Mouse (Mus musculus) neutrophil, adult 5-6 weeks (primary cell): Measurements from ENCODE around the gene Cenpm. TPM values are rescaled to one million over a fixed set of nuclear protein-coding genes. Genes with fewer than 3 reads are reported as not detected.

Source experiments
- ATAC-seq: fragments of 151-379, 151-347 bp; 2 replicates; pipeline ENCODE4 v1.8.0; 2017; ENCODE audit warnings: mild to moderate bottlenecking, moderate TSS enrichment; ENCODE audit not compliant: insufficient number of reproducible peaks, poor library complexity, low FRiP score, severe bottlenecking; ENCODE audit errors: extremely low read depth
- total RNA-seq: library from RNA; stranded (forward); fragments of 200-1000 nt; gene quantifications from 2 replicates; pipeline ENCODE4 v1.2.3, GENCODE M21; 2017

Cenpm gene
- total RNA-seq, 1 experiment from 2014 or later: not detected

DNA sequence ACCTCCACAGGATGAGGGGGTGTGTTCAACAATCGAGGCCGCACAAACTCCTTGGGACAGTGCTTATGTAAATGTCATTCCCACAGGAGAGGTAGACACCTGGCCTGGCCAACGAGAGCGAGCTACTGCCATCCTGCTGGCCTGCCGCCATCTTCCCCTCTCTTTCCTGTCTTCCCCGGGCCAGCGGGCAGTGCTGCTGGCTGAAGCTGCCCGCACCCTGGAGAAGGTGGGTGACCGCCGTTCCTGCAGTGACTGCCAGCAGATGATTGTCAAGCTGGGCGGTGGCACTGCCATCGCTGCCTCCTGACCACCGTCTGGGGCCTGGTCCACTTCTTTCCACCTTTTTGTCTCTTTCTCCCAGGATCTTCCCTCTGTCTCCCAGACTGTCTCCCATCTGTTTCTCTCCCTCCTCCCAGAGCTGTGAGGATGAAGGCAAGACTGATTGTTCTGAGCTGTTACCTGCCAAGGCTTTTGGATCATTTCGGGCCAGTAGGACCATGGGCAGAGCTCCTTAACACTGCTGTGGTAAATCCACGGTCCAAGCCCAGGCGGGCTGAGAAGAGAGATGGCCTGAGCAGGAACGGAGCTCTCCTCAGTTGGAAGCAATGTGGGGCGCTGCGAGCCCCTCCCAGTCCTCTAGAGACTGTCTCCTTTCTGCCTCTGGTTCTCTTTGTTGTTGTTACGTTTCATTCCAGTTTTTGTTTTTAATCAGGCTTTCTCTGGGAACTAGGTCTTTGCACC is 40.8 kb downstream of the Cenpm start:
- ATAC-seq: no peak

DNA sequence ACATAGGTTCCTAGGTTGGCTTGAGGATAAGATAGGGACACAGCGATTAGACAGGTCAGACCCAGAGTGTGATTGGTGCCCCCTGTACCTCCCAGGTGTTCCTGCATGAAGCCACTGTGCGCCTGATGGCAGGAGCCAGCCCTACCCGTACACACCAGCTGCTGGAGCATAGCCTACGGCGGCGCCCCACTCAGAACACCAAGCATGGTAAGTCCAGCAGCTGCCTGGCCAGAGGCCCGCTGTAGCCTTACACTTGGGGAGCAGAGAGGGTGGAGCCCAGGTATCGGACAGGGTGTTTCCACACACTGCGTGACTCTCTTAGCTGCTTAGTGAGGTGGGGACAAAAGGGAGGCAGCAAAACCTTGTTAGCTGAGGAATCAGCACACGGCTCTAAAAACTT is 41.5 kb downstream of the Cenpm start:
- ATAC-seq: no peak

DNA sequence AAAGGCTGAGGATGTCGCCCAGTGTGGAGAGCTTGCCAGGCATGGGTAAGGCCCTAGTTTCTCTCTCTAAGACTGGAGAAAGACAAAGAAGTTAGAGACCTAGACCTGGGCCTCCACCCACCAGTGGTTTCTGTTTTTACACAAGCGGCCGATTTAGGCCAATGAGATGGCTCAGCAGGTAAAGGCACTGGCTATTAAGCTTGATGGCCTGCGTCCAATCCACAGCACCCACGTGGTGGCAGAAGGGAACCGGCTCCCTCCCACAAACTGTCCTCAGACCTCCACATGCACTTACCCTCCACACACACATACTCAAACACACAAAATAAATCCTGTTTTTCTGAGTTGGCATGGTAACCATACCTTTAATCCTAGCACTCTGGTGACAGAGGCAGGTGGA is 42.5 kb downstream of the Cenpm start:
- ATAC-seq: no peak

DNA sequence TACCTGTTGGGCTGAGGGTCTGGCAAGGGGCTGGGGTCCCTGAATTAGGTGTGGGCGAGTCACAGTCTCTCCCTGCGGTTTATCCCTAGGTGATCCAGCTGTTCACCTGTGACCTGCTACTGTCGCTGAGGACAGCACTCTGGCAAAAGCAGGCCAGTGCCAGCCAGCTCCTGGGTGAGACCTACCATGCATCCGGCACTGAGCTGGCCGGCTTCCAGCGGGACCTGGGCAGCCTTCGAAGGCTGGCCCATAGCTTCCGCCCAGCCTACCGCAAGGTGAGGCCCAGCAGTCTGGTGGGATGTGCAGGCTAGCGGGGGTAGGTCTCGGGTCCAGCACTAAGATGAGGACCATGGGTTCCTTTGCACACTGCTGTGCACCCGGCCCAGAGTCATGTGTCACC is 45.0 kb downstream of the Cenpm start:
- ATAC-seq: no peak

DNA sequence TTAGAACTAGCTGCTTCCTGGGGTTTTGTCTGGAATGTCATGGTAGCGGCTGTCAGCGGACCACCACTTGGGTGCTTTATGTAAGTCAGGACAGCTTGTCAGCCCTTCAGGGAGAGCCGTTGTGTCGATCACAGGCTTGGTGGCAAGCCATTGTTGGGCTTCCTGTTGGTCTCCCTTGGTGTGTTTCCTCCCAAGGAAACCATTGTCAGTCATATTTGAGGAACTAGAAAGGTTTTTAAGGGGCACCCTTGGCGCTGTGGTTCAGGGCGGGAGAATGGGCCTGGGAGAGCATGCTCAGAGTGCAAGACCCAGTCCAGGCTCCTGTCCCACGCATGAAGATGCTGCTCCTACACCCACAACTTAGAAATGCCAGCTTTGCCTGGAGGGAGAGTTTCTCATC is 46.2 kb downstream of the Cenpm start:
- ATAC-seq: no peak

DNA sequence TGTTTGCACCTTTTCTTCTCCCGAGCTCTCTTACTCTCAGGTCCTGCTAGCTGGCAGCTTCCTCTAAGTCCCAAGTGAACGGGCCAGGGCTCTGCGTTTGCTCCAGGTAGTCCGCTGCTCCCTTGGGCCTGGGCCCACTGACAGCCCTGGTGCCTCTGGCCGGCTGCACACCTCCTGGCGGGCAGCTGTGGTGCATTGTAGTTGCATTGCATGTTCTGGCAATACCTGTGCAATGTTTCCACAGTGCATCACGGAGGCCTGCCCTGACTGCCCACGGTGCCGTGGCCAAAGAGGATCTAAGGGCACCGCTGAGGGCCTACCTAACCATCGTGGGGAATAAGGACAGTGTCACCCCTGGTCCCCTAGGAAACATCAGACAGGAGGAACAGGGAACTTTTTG is 46.6 kb downstream of the Cenpm start:
- ATAC-seq: no peak

DNA sequence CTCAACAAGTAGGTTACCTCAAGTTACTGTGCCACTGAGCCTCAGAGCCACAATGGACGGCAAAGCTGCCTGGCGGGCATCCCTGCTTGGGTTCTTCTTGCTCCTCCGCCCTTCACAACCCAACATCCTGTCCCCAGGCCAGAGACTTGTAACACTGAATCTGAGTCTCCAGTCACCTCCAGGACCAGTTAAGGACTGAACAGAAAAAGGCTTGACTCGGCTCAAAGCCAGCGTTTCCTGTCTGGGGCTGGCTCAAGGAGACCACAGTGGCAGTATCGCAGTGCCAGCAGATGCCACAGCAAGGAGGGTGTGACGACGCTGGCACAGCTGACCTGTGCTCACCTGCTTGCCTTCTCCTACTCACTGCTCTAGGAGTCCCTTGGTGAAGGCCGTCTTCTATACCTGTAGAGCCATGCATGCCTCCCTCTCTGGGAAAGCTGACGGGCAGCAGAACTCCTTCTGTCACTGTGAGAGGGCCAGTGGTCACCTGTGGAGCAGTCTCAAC is 47.2 kb downstream of the Cenpm start:
- no peak for ATAC-seq

DNA sequence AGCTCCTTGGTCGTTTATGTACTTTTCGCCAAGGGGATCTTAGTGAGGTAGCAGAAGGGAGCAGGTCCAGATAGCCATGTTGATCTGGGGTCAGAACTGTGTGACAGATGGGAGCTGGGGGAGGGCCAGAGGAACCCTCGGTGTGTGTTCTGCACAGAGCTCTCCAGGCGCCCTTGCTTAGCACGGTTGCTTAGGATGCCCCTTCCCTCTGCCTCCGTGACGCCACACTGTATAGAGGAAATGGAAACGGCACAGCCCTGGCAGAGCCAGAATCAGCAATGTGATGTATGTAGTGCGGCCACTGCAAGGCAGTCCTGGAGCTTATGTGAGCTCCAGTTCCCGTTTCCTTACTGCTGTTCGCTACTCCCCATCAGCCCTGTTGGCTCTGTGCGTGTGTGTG is 48.2 kb downstream of the Cenpm start:
- no peak for ATAC-seq

DNA sequence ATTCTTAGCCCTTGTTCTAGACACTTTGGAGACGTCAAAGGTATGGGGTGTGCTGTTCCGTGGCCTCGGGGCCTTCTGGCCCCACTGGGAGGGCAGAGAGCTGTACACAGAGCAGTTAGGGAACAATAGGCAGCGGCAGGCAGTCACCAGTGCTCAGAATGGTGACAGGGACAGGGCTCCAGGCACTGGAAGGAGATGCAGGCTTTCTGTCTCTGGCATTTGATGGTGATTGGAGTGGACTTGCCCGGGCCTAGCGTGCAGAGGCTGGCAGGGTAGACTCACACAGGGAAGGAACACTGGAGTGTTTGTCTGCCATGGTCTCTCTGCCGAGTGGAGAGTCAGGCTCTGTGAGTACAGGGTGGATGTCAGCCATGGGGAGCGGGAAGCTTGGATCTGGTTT is 51.9 kb downstream of the Cenpm start:
- ATAC-seq: no peak

DNA sequence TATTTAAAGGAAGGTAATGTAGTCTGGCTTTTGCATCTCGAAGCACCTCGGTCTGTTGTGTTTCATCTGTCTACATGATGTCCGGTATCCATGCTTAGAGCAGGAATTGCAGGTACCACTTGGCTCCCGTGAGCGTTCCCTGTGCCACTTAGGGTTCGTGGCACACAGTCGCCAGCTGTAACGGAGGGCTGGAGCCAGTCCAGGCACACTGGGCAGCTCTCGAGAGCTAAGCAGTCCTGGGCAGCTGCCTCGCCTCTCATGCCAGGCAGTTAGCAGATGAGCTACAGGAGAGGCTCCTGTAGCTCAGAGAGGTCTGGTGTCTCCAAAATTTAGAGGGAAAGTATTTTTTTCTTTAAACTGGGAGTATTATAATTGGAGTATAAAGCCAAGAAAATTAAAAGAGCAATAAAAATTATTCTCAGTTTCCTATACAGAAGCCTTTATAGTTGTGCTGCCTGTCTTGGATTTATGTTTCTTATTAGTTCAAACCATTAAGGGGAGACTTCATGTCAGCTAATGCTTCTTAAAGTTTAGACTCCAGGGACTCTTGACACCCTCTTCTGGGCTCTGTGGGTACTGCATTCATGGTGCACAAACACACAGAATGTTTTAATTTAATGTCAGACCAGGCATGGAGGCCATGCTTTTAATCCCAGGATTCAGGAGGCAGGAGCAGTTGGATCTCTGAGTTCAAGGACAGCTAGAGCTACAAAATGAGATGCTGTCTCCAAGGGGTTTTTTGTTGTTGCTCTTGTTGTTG is 55.9 kb downstream of the Cenpm start:
- peak; percentile 22; the same call in 1 of the 2 replicates for ATAC-seq

DNA sequence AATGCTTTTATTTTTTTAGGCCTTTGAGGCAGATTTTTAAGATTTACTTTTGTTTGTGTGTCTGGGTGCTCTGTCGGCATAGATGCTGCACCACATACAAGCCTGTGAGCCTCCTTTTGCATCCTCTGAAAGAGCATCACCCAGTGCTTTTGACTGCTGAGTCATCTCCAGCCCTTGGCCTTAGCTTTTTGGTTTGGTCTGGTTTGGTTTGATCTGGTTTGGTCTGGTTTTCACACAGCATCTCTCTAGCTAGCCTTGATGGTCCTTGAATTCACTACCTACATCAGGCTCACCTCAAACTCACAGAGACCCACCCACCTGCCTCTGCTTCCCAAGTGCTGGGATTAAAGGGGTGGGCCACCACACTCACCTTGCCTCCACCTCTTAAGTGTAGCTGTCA is 56.6 kb downstream of the Cenpm start:
- ATAC-seq: no peak

DNA sequence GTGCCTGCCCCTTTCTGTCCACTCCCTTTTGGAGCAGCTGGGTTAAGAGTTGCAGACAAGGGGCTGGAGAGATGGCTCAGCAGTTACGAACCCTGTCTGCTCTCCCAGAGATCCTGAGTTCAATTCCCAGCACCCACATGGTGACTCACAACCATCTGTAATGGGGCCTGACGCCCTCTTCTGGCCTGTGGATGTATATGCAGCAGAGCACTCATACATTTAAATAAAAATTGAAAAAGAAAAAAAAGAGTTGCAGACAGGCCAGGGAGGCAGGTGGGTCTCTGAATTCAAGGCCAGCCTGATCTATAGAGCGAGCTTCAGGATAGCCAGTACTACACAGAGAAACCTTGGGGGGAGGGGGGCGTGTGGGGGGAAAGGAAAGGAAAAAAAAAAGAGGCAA is 57.1 kb downstream of the Cenpm start:
- ATAC-seq: no peak

DNA sequence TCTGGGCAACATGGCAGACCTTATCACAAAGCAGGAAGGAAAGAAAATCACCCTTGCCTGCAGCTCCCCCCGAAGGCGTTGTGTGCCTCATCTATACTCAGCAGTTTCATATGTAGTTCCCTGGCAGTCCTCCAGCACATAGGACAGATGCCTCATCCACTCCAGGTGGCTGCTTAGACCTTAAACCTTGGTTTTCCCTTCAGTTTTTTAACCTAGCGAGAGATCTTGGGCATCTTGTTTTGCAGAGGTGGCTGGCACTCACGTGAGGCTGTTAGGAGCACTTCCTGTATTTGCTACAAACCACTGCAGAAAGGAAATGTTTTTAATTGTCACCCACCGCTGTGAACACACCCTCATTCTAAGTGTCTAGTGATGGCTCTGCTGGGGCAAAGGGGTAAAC is 57.6 kb downstream of the Cenpm start:
- ATAC-seq: peak; percentile 71

DNA sequence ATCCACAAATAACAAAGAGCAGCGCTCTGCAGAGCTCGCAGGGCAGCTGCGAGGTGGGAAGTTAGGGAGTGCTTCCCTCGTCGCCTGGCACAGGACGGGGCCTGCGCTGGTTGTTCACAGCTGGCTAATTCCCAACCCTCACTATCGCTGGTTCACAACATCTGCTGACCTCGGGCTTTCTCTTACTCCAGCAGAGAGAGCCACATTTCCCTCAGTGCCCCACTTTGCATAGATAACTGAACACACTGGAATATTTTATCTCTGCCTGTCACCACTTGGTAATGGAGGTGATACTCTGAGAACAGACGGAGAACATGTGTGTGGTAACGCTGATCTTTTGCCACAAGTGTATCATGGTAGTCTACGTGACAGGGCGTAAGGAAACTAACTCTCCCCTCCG is 58.4 kb downstream of the Cenpm start:
- ATAC-seq: no peak

DNA sequence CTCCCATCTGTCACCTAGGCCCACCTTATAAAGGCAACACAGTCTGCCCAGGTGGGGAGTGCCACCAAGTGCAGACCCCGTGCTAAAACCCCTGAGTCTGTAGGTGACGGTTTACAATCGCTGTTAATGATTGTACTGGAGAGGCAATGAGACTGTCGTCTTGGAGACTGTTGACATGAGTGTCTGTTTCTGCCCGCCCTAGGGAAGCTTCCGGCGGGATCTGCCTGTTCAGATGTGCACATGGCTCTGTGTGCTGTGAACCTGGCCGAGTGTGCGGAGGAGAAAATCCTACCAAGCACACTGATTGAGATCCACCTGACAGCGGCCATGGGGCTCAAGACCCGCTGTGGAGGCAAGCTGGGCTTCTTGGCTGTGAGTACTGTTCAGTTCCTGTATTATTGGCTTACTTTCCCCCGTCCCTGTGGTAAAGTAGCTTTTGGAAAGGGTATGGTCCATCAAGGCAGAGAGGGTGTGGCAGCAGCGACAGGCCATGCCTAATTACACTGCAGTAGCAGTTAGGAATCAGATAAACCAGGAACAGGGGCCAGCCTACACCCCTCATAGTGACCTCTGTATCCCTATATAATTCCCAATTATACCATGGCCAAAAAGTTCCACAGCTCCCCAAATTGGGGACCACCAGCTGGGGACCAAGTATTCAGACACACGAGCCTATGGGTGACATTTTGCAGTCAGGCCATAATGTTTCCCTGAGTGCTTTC is 59.3 kb downstream of the Cenpm start:
- no peak for ATAC-seq

DNA sequence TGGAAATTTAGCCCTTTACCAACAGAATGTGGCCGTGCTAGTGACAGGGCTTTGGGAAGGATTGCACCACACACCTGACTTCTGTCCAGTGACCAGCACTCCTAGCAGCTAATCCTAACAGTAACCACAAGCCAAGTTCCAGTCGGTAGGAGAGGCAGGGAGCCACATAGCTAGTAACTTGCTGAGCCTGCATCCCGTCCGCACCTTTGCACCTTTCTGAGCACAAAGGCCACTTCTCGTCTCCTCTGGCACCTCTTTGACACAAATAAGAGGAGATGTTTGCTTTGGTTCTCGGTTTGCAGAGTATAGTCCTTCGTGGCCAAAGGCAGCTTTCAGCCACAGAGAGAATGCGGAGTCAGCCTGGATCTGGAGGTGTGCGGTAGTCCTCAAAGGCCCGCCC is 59.9 kb downstream of the Cenpm start:
- ATAC-seq: no peak

DNA sequence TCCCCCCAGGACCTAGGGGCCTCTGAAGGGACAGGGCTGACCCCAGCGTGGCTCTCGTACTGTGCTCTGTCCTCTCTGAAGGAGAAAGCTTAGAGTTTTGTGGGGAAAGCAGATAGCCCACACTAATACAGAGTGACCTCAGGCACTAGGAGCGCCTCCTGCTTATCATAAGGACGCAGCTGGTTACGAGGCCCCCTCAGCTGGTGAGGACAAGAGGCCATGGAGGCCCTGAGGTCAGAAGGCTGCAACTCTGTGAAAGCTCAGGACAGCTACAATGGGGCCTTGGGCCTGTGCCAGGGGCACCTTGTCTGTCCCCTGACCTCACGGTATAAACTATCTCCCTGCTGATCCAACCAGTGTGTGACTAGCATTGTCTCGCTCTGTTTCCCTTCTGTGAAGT is 60.4 kb downstream of the Cenpm start:
- ATAC-seq: no peak
